Mouse (Mus musculus): ENCODE data around the gene Nfatc2. TPM values are rescaled to one million over a fixed set of nuclear protein-coding genes. Genes with fewer than 3 reads are reported as not detected.

Gene Nfatc2
- total and polyA plus RNA-seq, 3 experiments: not detected

DNA sequence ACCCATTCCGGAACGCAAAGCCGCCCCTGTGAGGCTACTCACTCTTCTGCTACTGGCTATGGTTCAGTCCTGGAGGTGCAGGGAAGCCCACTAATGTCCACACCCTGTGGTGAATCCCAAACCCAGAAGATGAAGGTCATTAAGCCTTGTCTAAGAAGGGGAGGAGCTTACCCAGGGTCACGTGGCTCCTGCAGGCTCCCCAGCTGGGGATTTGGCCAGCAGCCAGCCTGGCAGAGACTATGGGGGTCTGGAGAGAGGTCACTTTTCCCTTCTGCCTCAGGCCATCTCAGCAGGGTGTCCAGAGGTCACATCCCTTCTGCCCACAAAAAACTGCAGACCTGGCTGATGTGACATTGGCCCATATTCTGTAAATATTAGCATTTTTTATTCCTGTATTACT, 153.9 kb downstream of the Nfatc2 start:
- Histone ChIP-seq H3K9ac (ENCODE audit: control insufficient read depth, low read depth, low read length, poor library complexity, severe bottlenecking) (no peak overlapping the region), H3K4me3 (ENCODE audit: control insufficient read depth in 1 of 2, insufficient read depth in 1 of 2, low read depth in 2 of 2, low read length in 2 of 2) (no peak overlapping the region), H3K27me3 (ENCODE audit: control insufficient read depth in 1 of 2, insufficient read depth in 2 of 2, low read length in 2 of 2) (no peaks in the 10 kb centered on the region), H3K27ac (ENCODE audit: control insufficient read depth, low read depth, low read length) (no peak overlapping the region), H3K9me3 (replicated peaks; ENCODE audit: insufficient read depth, low read length) (no peaks in the 10 kb centered on the region), H3K79me2 (ENCODE audit: control insufficient read depth, insufficient read depth, low read length, poor library complexity) (no peaks in the 10 kb centered on the region), H3K36me3 (ENCODE audit: control insufficient read depth in 1 of 2, insufficient read depth in 2 of 2, low read length in 2 of 2) (no peaks in the 10 kb centered on the region), H3K4me1 (ENCODE audit: control insufficient read depth in 1 of 2, insufficient read depth in 2 of 2, low read length in 2 of 2) (no peaks in the 10 kb centered on the region)
- no peak for TF ChIP-seq MYC (IDR thresholded peaks at IDR 0.05; ENCODE audit: low read depth, low read length)
- TF ChIP-seq UBTF (IDR thresholded peaks at IDR 0.05; ENCODE audit: borderline replicate concordance, insufficient read depth, low read depth, low read length): no peak
- TF ChIP-seq SMC3 (IDR thresholded peaks at IDR 0.05; ENCODE audit: low read depth, low read length): no peak
- no peak for TF ChIP-seq SIN3A (IDR thresholded peaks at IDR 0.05; ENCODE audit: low read length)
- TF ChIP-seq BHLHE40 (IDR thresholded peaks at IDR 0.05; ENCODE audit: borderline replicate concordance, low read depth, low read length): no peak
- TF ChIP-seq RAD21 (IDR thresholded peaks at IDR 0.05; ENCODE audit: low read depth, low read length): no peak
- TF ChIP-seq MYB (IDR thresholded peaks at IDR 0.05; ENCODE audit: low read depth, low read length): no peak
- no peak for TF ChIP-seq RCOR1 (IDR thresholded peaks at IDR 0.05; ENCODE audit: low read depth, low read length)
- TF ChIP-seq CTCF (IDR thresholded peaks at IDR 0.05 in 2 of 3, conservative IDR thresholded peaks at IDR 0.05 in 1 of 3; ENCODE audit: control insufficient read depth in 1 of 3, insufficient read depth in 1 of 3, low read depth in 2 of 3, low read length in 3 of 3, poor library complexity in 1 of 3, severe bottlenecking in 1 of 3): no peak
- no peak for DNase-seq (ENCODE audit: low read depth, low spot score)

DNA sequence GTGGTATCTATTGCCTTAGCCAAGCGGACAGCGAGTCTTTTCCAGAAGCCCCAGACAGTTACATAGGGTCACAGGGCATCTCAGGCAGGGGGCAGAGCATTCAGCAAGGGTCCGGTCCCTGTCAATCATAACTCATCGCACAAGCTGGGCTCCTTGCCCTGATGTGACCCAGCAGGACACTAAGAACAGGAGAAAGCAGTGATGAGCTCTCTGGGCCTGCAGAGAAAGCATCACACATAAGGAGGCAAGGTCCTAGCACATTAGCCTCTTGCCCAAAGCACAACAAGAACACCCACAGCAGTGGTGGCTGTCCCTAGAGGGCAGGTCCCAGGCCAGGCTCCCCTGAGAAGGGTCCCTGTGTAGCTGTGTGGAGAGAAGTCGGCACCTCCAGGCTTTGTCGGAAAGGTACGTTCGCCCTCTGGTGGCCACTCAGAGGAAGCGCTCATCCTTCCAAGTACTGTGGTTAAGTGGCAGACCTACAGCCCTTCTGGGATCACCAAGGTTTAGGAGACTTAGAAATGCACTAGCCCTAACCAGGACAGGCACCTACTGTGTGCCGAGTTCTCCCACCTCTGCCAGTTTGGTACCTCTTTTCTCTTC, 156.1 kb downstream of the Nfatc2 start:
- DNase-seq (ENCODE audit: low read depth, low spot score): peak; percentile 19
- no peak for TF ChIP-seq POLR2A (IDR thresholded peaks at IDR 0.05; ENCODE audit: control insufficient read depth in 1 of 2, insufficient read depth in 1 of 2, low read depth in 1 of 2, low read length in 2 of 2, poor library complexity in 1 of 2)
- TF ChIP-seq ZMIZ1 (IDR thresholded peaks at IDR 0.05; ENCODE audit: low read depth, low read length): no peak
- no peak for TF ChIP-seq KAT2A (conservative IDR thresholded peaks at IDR 0.05; ENCODE audit: low read depth, low read length)
- TF ChIP-seq SMC3 (IDR thresholded peaks at IDR 0.05; ENCODE audit: low read depth, low read length): peak; percentile 46
- no peak for TF ChIP-seq SIN3A (IDR thresholded peaks at IDR 0.05; ENCODE audit: low read length)
- TF ChIP-seq CTCF (IDR thresholded peaks at IDR 0.05 in 2 of 3, conservative IDR thresholded peaks at IDR 0.05 in 1 of 3; ENCODE audit: control insufficient read depth in 1 of 3, insufficient read depth in 1 of 3, low read depth in 2 of 3, low read length in 3 of 3, poor library complexity in 1 of 3, severe bottlenecking in 1 of 3): peak; percentile 49 to 75 (median 58)
- TF ChIP-seq MYC (IDR thresholded peaks at IDR 0.05; ENCODE audit: low read depth, low read length): no peak
- TF ChIP-seq EP300 (IDR thresholded peaks at IDR 0.05; ENCODE audit: low read depth in 1 of 2, low read length in 2 of 2): no peak
- no peak for TF ChIP-seq GATA1 (IDR thresholded peaks at IDR 0.05; ENCODE audit: low read depth, low read length)
- TF ChIP-seq RAD21 (IDR thresholded peaks at IDR 0.05; ENCODE audit: low read depth, low read length): peak; percentile 42
- Histone ChIP-seq H3K4me1 (ENCODE audit: control insufficient read depth in 1 of 2, insufficient read depth in 2 of 2, low read length in 2 of 2) (no peaks in the 10 kb centered on the region), H3K79me2 (ENCODE audit: control insufficient read depth, insufficient read depth, low read length, poor library complexity) (no peaks in the 10 kb centered on the region), H3K27ac (ENCODE audit: control insufficient read depth, low read depth, low read length) (no peak overlapping the region), H3K36me3 (ENCODE audit: control insufficient read depth in 1 of 2, insufficient read depth in 2 of 2, low read length in 2 of 2) (no peaks in the 10 kb centered on the region), H3K9me3 (replicated peaks; ENCODE audit: insufficient read depth, low read length) (no peaks in the 10 kb centered on the region), H3K27me3 (ENCODE audit: control insufficient read depth in 1 of 2, insufficient read depth in 2 of 2, low read length in 2 of 2) (no peaks in the 10 kb centered on the region), H3K4me3 (ENCODE audit: control insufficient read depth in 1 of 2, insufficient read depth in 1 of 2, low read depth in 2 of 2, low read length in 2 of 2) (no peak overlapping the region), H3K9ac (ENCODE audit: control insufficient read depth, low read depth, low read length, poor library complexity, severe bottlenecking) (no peak overlapping the region)

All from MEL (cell line).